Mouse (Mus musculus): ENCODE measurements around the gene Mospd3.

GRCm38 (mm10) chr5:137639472-137639871 is 38.6 kb upstream of the Mospd3 start:
- TF ChIP-seq CTCF (IDR thresholded peaks at IDR 0.05; ENCODE audit: extremely low read depth, insufficient read length, insufficient replicate concordance, low read depth, low read length), result no peak
- no peak for TF ChIP-seq POLR2A (IDR thresholded peaks at IDR 0.05; ENCODE audit: low read depth, low read length)

All from small intestine, adult 2 months (tissue).